Comparison of ENCODE assay signal across 8 mouse cellular contexts in genomic region chr3:97032053-97032496, GRCm38 (mm10).
DNase-seq lines count a peak whose midpoint lies in the region; ATAC-seq lines count a peak whose summit lies in the region.

No protein-coding gene starts in this region.

- peak overlapping the region; percentile 80 for H3K27ac ChIP-seq in heart, embryonic 12.5 days (ENCODE audit: poor library complexity, severe bottlenecking)
- 0 out of 2 replicates have a peak overlapping the region, but pooled peaks have one; percentile 35 for H3K27ac ChIP-seq in embryonic facial prominence, embryonic 13.5 days
- 0 out of 2 replicates have a peak overlapping the region, but pooled peaks have one; percentile 37 for H3K27ac ChIP-seq in limb, embryonic 10.5 days
- no peak overlapping the region for H3K27ac ChIP-seq in midbrain, embryonic 15.5 days

- H3K9ac ChIP-seq in heart, embryonic 12.5 days, result peak overlapping the region; percentile 70
- H3K9ac ChIP-seq in embryonic facial prominence, embryonic 13.5 days, result peak overlapping the region; percentile 65
- 0 out of 2 replicates have a peak overlapping the region, but pooled peaks have one; percentile 12 for H3K9ac ChIP-seq in midbrain, embryonic 15.5 days

- peak; percentile 58 for ATAC-seq in heart, embryonic 12.5 days (ENCODE audit: insufficient number of reproducible peaks, low FRiP score)
- ATAC-seq in embryonic facial prominence, embryonic 13.5 days (ENCODE audit: insufficient number of reproducible peaks, insufficient read depth, low FRiP score, low TSS enrichment, low read depth), result no peak
- ATAC-seq in midbrain, embryonic 15.5 days (replicated peaks), result peak; percentile 60; the same call in 1 of the 2 replicates
- ATAC-seq in erythroblast, adult 5-6 weeks (replicated peaks; ENCODE audit: low FRiP score, poor library complexity, severe bottlenecking), result no peak

- no peak for DNase-seq in heart, adult 8-10 months (ENCODE audit: low spot score)
- peak; percentile 40 for DNase-seq in limb, embryonic 10.5 days (ENCODE audit: low spot score)
- DNase-seq in left cerebral cortex, adult 18-20 months (ENCODE audit: low spot score in 2 of 2), result no peak
- DNase-seq in layer of hippocampus, adult 8-10 months (ENCODE audit: low spot score in 2 of 2), result no peak

- H3K36me3 ChIP-seq in heart, embryonic 12.5 days, result no peaks in the 10 kb centered on the region
- no peaks in the 10 kb centered on the region for H3K36me3 ChIP-seq in embryonic facial prominence, embryonic 13.5 days
- H3K36me3 ChIP-seq in limb, embryonic 10.5 days, result no peaks in the 10 kb centered on the region
- H3K36me3 ChIP-seq in midbrain, embryonic 15.5 days (replicated peaks), result no peaks in the 10 kb centered on the region

- H3K4me1 ChIP-seq in heart, embryonic 12.5 days (replicated peaks), result peaks cover 49% of the 10 kb centered on the region
- peaks cover 8% of the 10 kb centered on the region; the same call in 1 of the 2 replicates for H3K4me1 ChIP-seq in embryonic facial prominence, embryonic 13.5 days
- peaks cover 14% of the 10 kb centered on the region for H3K4me1 ChIP-seq in limb, embryonic 10.5 days
- H3K4me1 ChIP-seq in midbrain, embryonic 15.5 days, result peaks cover 4% of the 10 kb centered on the region

- peak overlapping the region; percentile 51 for H3K4me3 ChIP-seq in heart, embryonic 12.5 days
- peak overlapping the region; percentile 40 for H3K4me3 ChIP-seq in embryonic facial prominence, embryonic 13.5 days
- H3K4me3 ChIP-seq in limb, embryonic 10.5 days, result peak overlapping the region; percentile 47
- H3K4me3 ChIP-seq in midbrain, embryonic 15.5 days, result peak overlapping the region; percentile 25

- peak overlapping the region; percentile 65 for H3K4me2 ChIP-seq in heart, embryonic 12.5 days
- H3K4me2 ChIP-seq in embryonic facial prominence, embryonic 13.5 days, result peak overlapping the region; percentile 63
- peak overlapping the region; percentile 46 for H3K4me2 ChIP-seq in midbrain, embryonic 15.5 days

- 0 out of 2 replicates have a peak, but pooled peaks cover 3% of the 10 kb centered on the region for H3K9me3 ChIP-seq in heart, embryonic 12.5 days (replicated peaks)
- H3K9me3 ChIP-seq in embryonic facial prominence, embryonic 13.5 days, result no peaks in the 10 kb centered on the region
- H3K9me3 ChIP-seq in limb, embryonic 10.5 days (replicated peaks), result no peaks in the 10 kb centered on the region
- H3K9me3 ChIP-seq in midbrain, embryonic 15.5 days, result no peaks in the 10 kb centered on the region

- H3K27me3 ChIP-seq in heart, embryonic 12.5 days (replicated peaks), result peaks cover 41% of the 10 kb centered on the region
- 0 out of 2 replicates have a peak, but pooled peaks cover 3% of the 10 kb centered on the region for H3K27me3 ChIP-seq in embryonic facial prominence, embryonic 13.5 days
- peaks cover 43% of the 10 kb centered on the region for H3K27me3 ChIP-seq in limb, embryonic 10.5 days (ENCODE audit: low read depth, poor library complexity, severe bottlenecking)
- H3K27me3 ChIP-seq in midbrain, embryonic 15.5 days (replicated peaks), result no peaks in the 10 kb centered on the region

- WGBS in heart, embryonic 12.5 days, result 0% methylated on average over 10 of the region's 10 CpGs
- 0% methylated on average over 10 of the region's 10 CpGs for WGBS in embryonic facial prominence, embryonic 13.5 days
- WGBS in limb, embryonic 10.5 days, result 1% methylated on average over 10 of the region's 10 CpGs
- WGBS in midbrain, embryonic 15.5 days, result 0% methylated on average over 10 of the region's 10 CpGs

Comparison
In these comparisons a context has a peak if more than half of its experiments do, and no peak if none do; other contexts are left out.
1. ATAC-seq: peak in heart, embryonic 12.5 days (single experiment) and midbrain, embryonic 15.5 days (single experiment); none in embryonic facial prominence, embryonic 13.5 days (single experiment) and erythroblast, adult 5-6 weeks (single experiment).
2. H3K9ac ChIP-seq: peak in every context shown above with its lines; median percentile 70 in heart, embryonic 12.5 days; 65 in embryonic facial prominence, embryonic 13.5 days; 12 in midbrain, embryonic 15.5 days.
3. Peak in every context shown above with its lines, with median percentiles within 50 percentile points of each other: H3K4me2 ChIP-seq and H3K4me3 ChIP-seq.